Mouse (Mus musculus) ES-Bruce4 (cell line): ENCODE results near the gene Depdc7.

Experiments used
- CTCF ChIP-seq: IDR thresholded peaks from one replicate; pipeline ENCODE4 v1.8.1; 2011; ENCODE audit warnings: low read depth, low read length
- EP300 ChIP-seq: IDR thresholded peaks from 2 replicates; pipeline ENCODE4 v1.6.1; 2011; ENCODE audit warnings: low read depth, low read length; ENCODE audit not compliant: insufficient read depth
- POLR2A ChIP-seq: IDR thresholded peaks from one replicate; pipeline ENCODE4 v1.8.1; 2011; ENCODE audit warnings: low read length; ENCODE audit not compliant: insufficient read depth

- no peak for TF ChIP-seq CTCF
- no peak for TF ChIP-seq POLR2A
- no peak for TF ChIP-seq EP300
Measured at GRCm38 (mm10) chr2:104692551-104692950, 50.1 kb downstream of the Depdc7 start.
